Mouse (Mus musculus): ENCODE data around the gene Htr2c. TPM values are rescaled to one million over a fixed set of nuclear protein-coding genes. Genes with fewer than 3 reads are reported as not detected.

The Htr2c gene
- total and polyA plus RNA-seq, 2 experiments from 2014 or later: 14.3 to 22.7 TPM

DNA sequence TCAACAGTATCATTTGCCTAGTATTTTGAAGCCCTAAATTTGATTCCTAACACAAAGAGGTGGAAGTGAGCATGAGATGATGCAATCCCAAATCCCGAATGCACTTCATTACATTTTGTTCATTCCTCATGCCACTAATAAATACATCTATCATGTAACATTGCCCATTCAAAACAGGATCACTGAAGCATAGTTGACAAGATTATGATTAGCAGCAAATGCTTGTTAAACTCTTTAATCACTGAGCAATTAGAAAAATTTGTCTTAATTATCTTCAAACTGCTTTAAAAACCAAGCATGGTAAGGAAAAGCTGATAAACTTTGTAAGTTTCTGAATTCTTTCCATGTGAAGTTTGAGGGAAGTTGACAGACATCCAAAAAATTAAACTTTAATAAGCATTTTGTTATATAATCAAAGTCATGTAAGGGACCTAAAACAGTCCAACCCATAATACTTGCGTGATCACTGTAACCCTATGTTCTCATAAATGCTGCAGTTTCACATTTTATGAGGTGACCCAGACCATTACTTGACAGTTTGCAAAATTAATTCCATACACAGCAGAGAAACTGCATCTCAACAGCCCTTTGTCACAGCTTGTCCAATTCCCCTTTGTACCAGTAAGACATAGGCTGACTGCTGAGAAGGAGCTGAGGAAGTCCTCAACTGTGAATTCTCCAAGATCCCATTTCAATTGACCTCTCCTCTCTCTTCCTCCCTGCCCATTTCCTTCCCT, 276.7 kb downstream of the Htr2c start:
- Histone ChIP-seq H3K27ac (ENCODE audit: low read depth, low read length) (no peak overlapping the region), H3K4me3 (ENCODE audit: low read depth, low read length) (no peak overlapping the region), H3K36me3 (ENCODE audit: insufficient read depth) (no peaks in the 10 kb centered on the region), H3K9ac (no peak overlapping the region), H3K4me2 (ENCODE audit: low read depth) (no peak overlapping the region), H3K27me3 (ENCODE audit: insufficient read depth, low read length) (no peaks in the 10 kb centered on the region), H3K9me3 (ENCODE audit: low read length) (no peaks in the 10 kb centered on the region), H3K4me1 (ENCODE audit: insufficient read depth) (no peaks in the 10 kb centered on the region)
- no peak for ATAC-seq
- no peak for DNase-seq
- 53% methylated on average over 2 of the region's 2 CpGs for WGBS
- no peak for TF ChIP-seq CTCF (IDR thresholded peaks at IDR 0.05; ENCODE audit: low read depth)

MicroRNAs within 50 kb of the gene (microRNA counts, 519-probe panel; counts per million panel counts)
- microRNA mmu-miR-448 (1,596 counts per million, percentile 12 among the panel's probes with 10 or more counts), microRNA mmu-miR-764-3p (not detected), microRNA mmu-miR-764-5p (not detected)

Small RNAs within 50 kb of the gene (microRNA-seq; reads per million reads assigned to microRNA genes)
- gene Gm22650: 0.77 to 2.1 reads per million in 2 experiments
- 0 reads per million in 2 experiments for gene Gm24627
- 316 to 347 reads per million in 2 experiments for gene Mir1264
- 3,372 to 3,838 reads per million in 2 experiments for gene Mir1298
- 7.0 to 9.5 reads per million in 2 experiments for gene Mir1912
- 409 to 412 reads per million in 2 experiments for gene Mir448
- gene Mir764: 9.7 to 17.1 reads per million in 2 experiments

All from forebrain, postnatal 0 days (tissue).